Mouse (Mus musculus): ENCODE data around the gene Rragd. TPM values are rescaled to one million over a fixed set of nuclear protein-coding genes. Genes with fewer than 3 reads are reported as not detected.
"Not testable (repeated sequence)": the region's sequence is repeated elsewhere in the genome, so short reads cannot be mapped to it uniquely, and the experiment has no call there.

The Rragd gene
- 100 to 1,000 TPM in 1 of 2 experiments, 10 to 100 TPM in 1; 95.4 to 110 TPM for total RNA-seq (2021)
- long read RNA-seq, experiment 1, full-length matches to known transcripts, result 24 of 40 reads
- long read RNA-seq, experiment 1, partial matches to known transcripts, result 2 of 40 reads
- long read RNA-seq, experiment 1, other reads (novel, unspliced or antisense), result 14 of 40 reads
- long read RNA-seq, experiment 2, full-length matches to known transcripts, result 9 of 15 reads
- long read RNA-seq, experiment 2, partial matches to known transcripts, result 0 of 15 reads
- long read RNA-seq, experiment 2, other reads (novel, unspliced or antisense), result 6 of 15 reads

GRCm38 (mm10) chr4:32982716-32983175 lies at the start of gene Rragd:
Gene Rragd, plus strand, starts transcription at chr4:32983037.
- peak; percentile 18 to 48 for DNase-seq

DNA sequence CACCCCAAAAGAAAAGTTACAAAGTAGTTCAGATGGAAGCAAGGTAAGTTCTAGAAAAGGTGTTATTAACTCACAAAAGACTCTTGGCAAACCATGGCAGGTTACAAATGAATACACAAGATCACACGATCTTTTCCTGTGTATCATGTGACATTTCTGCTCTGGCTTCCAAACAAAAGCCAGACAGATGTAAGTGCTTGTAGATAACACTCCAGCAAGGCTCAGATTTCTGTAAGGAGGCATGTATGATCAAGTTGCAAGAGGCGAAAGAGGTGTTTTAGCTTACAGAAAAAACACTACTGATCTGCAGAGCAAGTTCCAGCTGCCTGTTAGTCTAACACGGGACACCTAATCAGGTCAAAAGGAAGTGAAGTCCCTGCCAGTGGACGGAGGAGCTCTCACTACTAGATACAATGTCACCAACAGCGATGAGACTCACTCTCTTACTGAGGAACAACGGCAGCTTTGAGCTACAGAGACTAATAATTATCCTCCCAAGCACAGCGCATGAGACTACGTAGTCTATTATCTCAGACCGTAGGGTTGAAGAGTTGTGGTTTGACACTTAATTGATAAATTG lies 46.0 kb upstream of the Rragd start:
- peak in 1 of 2 experiments; percentile 11 for DNase-seq

DNA sequence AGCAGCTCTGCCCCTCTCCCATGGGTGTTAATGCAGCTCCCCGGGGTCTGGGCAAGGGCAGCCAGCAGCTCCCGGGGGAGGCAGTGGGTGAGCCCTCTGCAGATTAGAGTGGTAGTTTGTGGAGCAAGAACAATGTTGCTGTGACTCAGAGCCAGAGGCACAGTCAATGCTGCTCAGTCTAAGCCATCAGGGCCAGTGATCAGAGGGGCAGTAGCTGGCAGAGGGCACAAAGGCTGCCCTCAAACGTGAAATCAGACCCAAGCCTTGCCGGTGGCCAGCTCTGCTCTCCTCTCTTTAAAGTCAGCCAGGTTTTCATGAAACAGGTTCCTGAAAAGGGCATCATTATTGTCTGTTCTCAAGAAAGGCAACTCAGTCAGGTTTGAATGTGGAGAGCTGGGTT lies 43.3 kb upstream of the Rragd start:
- DNase-seq, result no peak

DNA sequence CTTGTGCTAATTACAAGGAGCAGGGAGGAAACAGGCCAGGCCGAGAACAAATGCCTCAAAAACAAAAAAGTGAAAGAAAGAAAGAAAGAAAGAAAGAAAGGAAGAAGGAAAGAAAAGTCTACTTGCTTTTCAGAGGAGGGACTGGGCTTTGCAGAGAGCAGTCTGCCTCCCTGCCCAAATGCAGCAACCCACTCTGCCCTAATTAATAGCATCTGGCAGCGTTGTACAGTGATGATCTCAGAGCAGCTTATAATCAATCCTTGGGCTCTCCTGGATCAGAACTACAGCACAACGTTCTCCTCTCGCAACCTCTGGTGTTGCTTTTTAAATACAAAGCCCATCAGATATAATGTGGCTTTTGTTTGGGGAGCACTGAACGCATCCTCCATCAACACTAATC lies 42.9 kb upstream of the Rragd start:
- no peak for DNase-seq

DNA sequence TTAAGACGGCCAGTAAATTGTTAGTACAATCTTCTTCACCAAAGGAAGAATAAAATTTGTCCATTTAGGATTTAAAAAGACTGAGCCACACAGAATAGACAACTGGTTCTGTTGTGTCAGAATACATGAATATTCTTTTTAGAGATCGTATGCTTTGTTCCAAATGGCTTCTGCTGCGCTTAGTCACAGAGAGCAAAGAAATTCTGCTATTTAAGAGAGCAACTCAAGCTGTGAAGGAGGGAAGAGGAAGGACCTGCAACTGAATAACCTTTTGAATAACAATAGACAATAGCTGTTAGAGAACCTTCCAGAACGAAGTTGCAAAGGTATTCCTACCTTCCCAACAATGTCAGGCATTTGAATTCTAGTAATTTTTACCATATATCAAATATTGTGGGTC lies 41.9 kb upstream of the Rragd start:
- DNase-seq, result no peak

DNA sequence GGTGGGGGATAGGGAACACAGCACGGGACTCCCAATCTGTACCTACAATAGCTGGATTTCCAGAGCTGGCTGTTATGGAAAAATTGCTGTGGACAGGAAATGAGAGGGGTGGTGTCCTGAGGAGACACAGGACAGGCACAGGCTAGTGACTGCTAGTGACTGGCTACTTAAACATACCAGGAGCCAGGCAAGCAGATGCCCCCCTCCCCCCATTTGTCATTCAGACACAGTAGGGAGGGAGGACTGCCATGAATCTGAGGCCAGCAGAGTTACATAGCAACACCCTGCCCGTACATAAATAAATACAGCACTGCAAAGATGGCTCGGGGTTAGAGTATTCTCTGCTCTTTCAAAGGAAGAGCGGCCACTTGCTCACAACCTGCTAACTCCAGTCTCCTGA lies 35.2 kb upstream of the Rragd start:
- DNase-seq, result peak; percentile 51 to 55

- no peak for DNase-seq
Observed at GRCm38 (mm10) chr4:32948696-32949095, 34.1 kb upstream of the Rragd start.

DNA sequence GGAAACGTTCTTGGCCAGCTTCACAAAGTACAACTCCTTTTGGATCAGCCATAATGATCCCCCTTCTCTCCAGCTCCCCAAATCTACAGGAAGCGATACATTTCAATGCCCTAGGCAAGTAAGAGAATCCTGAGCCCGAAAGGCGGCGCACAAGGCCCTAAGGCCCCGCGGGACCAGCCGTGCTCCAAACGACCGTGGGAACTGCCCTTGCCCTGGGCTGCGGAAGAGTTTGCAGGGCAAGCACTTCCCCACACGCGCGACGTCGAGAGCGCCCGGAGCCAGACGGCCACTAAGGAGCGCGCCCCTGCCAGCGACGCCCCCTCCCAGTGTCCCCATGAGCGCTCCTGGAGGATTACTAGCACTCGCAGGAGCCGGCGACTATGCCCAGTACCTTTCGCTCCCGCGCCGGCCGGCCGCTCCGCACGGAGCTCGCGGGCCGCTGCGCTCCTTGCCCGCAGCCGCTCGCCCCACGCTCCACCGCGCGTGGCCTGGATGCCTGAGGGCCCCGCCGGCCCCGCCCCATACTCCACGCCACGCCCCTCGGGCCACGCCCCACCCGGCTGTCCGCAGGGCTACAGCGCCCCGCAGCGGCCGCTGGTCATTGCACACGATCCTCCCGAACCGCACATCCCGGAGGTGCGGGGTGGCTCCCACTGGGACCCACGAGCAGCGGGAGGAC lies 32.3 kb upstream of the Rragd start, which contains the start of gene Ankrd6:
Ankrd6 (minus strand) TSS at position 486 of the 679 bp plus-strand sequence.
- DNase-seq, result peak; percentile 65 to 84

DNA sequence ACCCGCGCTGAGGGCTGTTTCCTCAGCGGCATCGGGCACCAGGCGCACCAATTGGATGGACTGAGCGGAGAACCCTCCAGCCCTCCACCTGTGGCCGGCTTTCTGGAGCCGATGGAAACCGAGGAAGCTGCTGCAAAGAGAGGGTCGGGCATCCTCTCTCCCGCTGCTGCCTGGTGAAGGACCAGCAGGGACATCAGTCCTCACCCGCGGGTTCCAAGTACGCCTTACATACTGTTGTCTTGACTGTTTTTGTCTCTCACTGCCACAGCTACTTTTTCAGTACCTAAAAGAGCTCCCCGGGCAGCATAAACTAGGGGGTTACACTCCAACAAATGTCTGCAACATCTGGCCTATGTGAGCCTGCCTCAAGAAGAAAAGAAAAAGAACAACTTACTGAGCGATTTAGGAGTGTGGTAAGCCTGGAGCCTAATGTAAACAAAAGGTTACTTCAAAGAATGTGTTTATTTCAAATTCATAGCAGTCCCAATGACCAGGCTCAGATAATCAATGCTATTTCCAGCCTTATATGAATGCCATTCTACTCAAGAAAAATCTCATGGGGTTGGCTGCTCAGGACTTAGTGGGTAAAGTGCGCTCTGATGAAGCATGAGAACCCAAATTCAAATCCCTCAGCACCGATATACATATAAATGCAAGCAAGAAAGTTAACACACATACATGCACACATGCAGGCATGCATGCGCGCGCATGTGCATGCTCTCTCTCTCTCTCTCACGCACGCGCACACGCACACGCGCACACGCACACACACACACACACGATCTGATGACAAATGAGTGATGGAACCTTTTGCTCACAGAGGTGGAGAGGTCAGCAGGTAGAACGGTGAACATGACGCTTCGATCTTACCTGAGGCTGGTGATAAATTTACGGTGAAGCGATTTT lies 31.5 kb upstream of the Rragd start:
- DNase-seq, result no peak

GRCm38 (mm10) chr4:32952681-32953080 lies 30.2 kb upstream of the Rragd start:
- DNase-seq, result no peak

DNA sequence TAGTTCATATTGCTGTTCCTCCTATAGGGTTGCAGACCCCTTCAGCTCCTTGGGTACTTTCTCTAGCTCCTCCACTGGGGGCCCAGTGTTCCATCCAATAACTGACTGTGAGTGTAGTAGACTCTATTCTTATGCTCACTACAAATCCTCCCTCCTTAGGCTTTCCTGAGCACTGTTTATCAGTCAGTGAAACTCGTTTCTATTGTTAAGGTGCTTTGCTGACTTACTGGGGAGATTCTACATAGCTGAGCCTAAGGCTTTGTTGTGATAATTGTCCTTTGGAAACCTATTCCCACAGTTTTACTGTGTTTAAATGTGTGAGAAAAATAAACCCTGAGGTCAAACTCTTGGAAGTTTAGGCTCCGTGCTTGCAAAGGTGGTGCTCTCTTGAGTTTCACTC lies 26.4 kb upstream of the Rragd start:
- DNase-seq, result no peak

DNA sequence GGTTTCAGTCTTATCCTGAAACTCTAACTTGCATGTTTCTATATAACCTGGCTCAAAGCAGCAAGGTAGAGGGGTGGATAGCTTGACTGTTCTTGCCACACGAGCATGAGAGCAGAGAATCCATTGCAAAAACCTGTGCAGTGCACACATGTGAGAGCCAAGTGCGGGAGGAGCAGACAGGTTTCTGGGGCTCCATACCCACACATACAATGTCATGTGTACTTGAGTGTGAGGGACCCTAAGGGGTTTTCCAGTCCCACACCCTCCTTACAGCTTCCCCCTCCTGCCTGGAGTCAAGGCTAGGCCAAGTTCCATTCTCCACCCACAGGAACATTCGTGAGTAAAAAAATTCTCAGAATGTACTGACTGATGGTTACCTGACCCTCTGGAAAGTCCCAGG lies 21.4 kb upstream of the Rragd start:
- no peak for DNase-seq

GRCm38 (mm10) chr4:32964619-32965018 lies 18.2 kb upstream of the Rragd start:
- not testable (repeated sequence) for DNase-seq

DNA sequence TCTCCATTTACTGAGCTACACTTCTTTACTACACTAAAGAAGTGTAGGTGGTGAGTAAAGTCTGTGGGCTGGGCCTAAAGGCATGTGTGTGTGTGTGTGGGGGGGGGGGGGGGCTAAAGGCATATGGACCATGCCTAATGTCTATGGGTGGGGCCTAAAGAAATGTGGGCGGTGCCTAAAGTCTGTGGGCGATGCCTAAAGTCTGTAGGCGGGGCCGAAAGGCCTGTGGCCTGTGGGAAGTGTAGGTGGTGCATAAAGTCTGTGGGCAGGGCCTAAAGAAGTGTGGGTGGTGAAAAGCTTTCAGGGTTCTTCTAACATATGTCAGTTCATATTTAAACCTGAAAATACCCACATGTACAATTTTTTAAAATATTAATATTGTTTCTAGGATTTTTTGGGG lies 5.5 kb upstream of the Rragd start:
- no peak for DNase-seq

DNA sequence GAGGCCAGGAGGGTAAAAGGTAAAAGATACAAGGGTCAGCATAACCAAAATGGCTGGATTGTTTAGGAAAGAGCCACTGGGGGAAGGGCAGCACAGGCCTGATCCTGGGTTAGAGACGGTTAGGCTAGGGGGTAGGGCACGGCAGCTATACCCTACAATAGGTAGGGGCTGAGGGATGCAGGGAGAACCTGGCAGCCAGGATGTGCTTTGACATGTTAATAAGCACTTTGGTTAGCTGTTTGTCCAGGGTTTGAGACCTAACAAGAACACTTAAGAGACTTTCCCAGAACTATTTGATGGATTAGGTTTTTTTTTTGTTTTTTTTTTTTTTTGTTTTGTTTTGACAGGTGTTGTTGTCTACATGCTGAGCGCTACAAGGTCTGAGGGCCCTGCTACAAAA lies 2.8 kb upstream of the Rragd start:
- DNase-seq, result no peak

GRCm38 (mm10) chr4:32981617-32982016 lies 1.2 kb upstream of the Rragd start:
- peak; percentile 36 to 38 for DNase-seq

- DNase-seq, result peak; percentile 9 to 23
Observed at GRCm38 (mm10) chr4:32982041-32982715, 659 bp upstream of the Rragd start.

DNA sequence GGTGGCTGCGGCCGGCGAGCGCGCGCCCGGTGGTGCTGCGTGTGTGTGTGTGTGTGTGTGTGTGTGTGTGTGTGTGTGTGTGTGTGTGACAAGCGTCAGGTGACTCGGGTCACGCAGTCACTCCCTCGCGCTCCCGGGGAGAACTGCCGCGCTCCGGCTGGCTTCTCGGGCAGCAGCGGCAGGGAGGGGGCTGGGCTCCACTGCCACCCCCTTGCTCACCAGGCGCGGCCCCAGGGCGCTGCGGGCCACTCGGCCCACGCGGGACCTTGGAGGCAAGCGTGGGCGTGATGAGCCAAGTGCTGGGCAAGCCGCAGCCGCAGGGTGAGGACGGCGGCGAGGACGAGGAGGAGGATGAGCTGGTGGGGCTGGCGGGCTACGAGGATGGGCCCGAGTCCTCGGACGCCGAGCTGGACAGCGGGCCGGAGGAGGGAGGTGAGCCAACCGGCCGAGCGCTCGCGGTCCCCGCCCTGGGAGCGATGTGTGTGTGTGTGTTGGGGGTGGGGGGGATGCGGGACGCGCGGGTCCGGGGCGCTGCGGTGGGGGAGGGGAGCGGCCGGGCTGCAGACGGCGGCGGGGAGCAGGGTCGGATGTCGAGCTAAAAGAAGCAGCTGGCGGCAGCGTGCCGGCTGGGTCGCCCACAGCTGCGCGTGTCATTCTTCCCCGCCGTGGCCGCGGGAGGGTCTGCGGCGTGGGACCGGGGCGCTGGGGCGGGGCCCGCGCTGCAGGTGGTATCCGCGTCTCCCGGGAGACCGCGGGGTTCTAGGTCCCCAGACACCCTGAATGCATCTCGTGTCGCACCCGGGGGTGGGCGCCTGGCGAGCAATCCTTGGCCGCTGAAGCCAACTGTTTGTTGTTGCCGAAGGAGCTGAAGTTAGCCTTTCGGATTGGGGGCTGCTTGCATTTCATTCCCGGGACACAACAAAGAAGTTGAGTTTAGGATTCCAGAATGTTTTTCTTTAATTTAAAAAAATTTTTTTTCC lies 629 bp downstream of the Rragd start:
- peak; percentile 72 to 78 for DNase-seq

DNA sequence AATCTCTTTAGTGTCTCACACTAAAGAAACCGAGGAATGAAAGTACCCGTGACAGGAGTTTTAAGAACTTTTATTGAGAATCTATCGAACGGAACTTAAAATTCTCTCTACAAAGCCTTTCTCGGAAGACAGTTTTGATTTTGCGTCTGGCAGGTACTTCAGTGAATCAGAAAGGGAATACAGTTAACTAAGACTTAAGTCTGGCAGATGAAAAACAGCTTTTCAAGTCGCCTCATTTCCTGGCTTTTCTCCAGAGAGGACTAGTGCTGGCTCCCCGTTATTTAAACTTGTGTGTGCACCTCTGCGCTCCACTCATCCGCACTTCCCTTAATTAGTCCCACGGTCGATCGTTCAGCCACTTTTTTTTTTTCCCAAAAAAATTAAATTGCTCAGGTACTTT lies 1.4 kb downstream of the Rragd start:
- DNase-seq, result peak in 1 of 2 experiments; percentile 34

All from heart, adult 18-20 months (tissue).